In genomic region chr4:129877967-129878655, GRCm38 (mm10) we compare ENCODE assay signal across 8 mouse cellular contexts. TPM values are rescaled to one million over a fixed set of nuclear protein-coding genes. Genes with fewer than 3 reads are reported as not detected.
A peak's percentile ranks its signal among the peaks of the same experiment; 100 is the strongest.
DNase-seq lines count a peak whose midpoint lies in the region; ATAC-seq lines count a peak whose summit lies in the region.

No protein-coding gene starts in this region.

- peak overlapping the region; percentile 63 for H3K9ac ChIP-seq in heart, embryonic 11.5 days (ENCODE audit: low read depth, low read length)
- peak overlapping the region; percentile 45; the same call in 1 of the 2 replicates for H3K9ac ChIP-seq in intestine, embryonic 15.5 days

- H3K27ac ChIP-seq in heart, embryonic 11.5 days (ENCODE audit: low read depth, low read length), result peak overlapping the region; percentile 67
- peak overlapping the region; percentile 84 for H3K27ac ChIP-seq in intestine, embryonic 15.5 days

- H3K36me3 ChIP-seq in heart, embryonic 11.5 days (ENCODE audit: control insufficient read depth, insufficient read depth, low read length), result no peaks in the 10 kb centered on the region
- H3K36me3 ChIP-seq in intestine, embryonic 15.5 days, result no peaks in the 10 kb centered on the region

- no peak for ATAC-seq in heart, embryonic 11.5 days (replicated peaks; ENCODE audit: insufficient number of reproducible peaks, low FRiP score, low TSS enrichment)
- peak; percentile 65 for ATAC-seq in intestine, embryonic 15.5 days
- ATAC-seq in megakaryocyte progenitor cell, adult 5-6 weeks (replicated peaks; ENCODE audit: poor library complexity), result no peak

- WGBS in heart, embryonic 11.5 days (ENCODE audit: insufficient replicate concordance), result 64% methylated on average over 11 of the region's 11 CpGs
- 59% methylated on average over 11 of the region's 11 CpGs for WGBS in intestine, embryonic 15.5 days

- H3K4me3 ChIP-seq in heart, embryonic 11.5 days (ENCODE audit: low read depth, low read length), result no peak overlapping the region; the same call in 1 of the 2 replicates
- peak overlapping the region; percentile 26 for H3K4me3 ChIP-seq in intestine, embryonic 15.5 days (replicated peaks)

- DNase-seq in heart, postnatal 4 days, result no peak
- peak; percentile 42 for DNase-seq in MN1 (ENCODE audit: low spot score)
- peak; percentile 24 for DNase-seq in lung, postnatal 36 days
- DNase-seq in cerebellum, adult 9-10 months, result no peak
- no peak for DNase-seq in adrenal gland, adult 8-10 months

- H3K4me1 ChIP-seq in heart, embryonic 11.5 days (ENCODE audit: control insufficient read depth, insufficient read depth, low read length), result peaks cover 20% of the 10 kb centered on the region
- H3K4me1 ChIP-seq in intestine, embryonic 15.5 days (replicated peaks), result peaks cover 13% of the 10 kb centered on the region

- H3K9me3 ChIP-seq in heart, embryonic 11.5 days (replicated peaks; ENCODE audit: control insufficient read depth, low read length), result no peaks in the 10 kb centered on the region
- H3K9me3 ChIP-seq in intestine, embryonic 15.5 days, result no peaks in the 10 kb centered on the region

- H3K27me3 ChIP-seq in heart, embryonic 11.5 days (ENCODE audit: control insufficient read depth, insufficient read depth, low read length), result no peaks in the 10 kb centered on the region
- H3K27me3 ChIP-seq in intestine, embryonic 15.5 days (replicated peaks), result no peaks in the 10 kb centered on the region

- H3K4me2 ChIP-seq in heart, embryonic 11.5 days, result peak overlapping the region; percentile 53
- peak overlapping the region; percentile 60 for H3K4me2 ChIP-seq in intestine, embryonic 15.5 days (replicated peaks)

RNA-seq across cellular contexts. Expression of gene Spocd1, which starts 50.9 kb away (rescaled TPM):
- 0.34 and 0.38 TPM in 2 replicates for polyA plus RNA-seq in heart, embryonic 11.5 days (2014; fragmentation: Nextera tagmentation; extraction: Ambion mirVana)
- under 1 TPM in 1 of 2 experiments, not detected in 1; 0.11 TPM for total RNA-seq in heart, postnatal 4 days (2021)
- polyA plus RNA-seq in intestine, embryonic 15.5 days (2015; fragmentation: Nextera tagmentation; extraction: Ambion mirVana), result 0.09 TPM in 1 of 2 replicates, not detected in the other
- 1 to 10 TPM; 1.2 to 2.7 (median 2.1) TPM for total RNA-seq in adrenal gland, adult 8-10 months (2022)
- 0.05 and 0.49 TPM in 2 replicates for total RNA-seq in megakaryocyte progenitor cell, adult 5-6 weeks (2015)
- 0.04 and 0.81 TPM in 2 replicates for total RNA-seq in megakaryocyte progenitor cell, adult 5-6 weeks (2017)

Comparison
In these comparisons a context has a peak if more than half of its experiments do, and no peak if none do; other contexts are left out.
1. DNase-seq: peak in MN1 (single experiment) and lung, postnatal 36 days (single experiment); none in heart, postnatal 4 days (single experiment), cerebellum, adult 9-10 months (single experiment) and adrenal gland, adult 8-10 months (single experiment).